Mouse (Mus musculus) liver, adult 2 months (tissue): ENCODE data around the gene A3galt2. TPM values are rescaled to one million over a fixed set of nuclear protein-coding genes. Genes with fewer than 3 reads are reported as not detected.

Experiments used
- DNase-seq: peaks from one replicate; pipeline ENCODE4 v3.0.0-alpha.2; 2011; ENCODE audit warnings: low read depth, low spot score; ENCODE audit errors: extremely low read depth
- H3K27ac ChIP-seq: fragments of 200-500 bp; replicated peaks from 2 replicates; pipeline ENCODE4 v1.5.1; 2012; ENCODE audit warnings: low read depth, mild to moderate bottlenecking, control low read depth, inconsistent platforms, low read length; ENCODE audit not compliant: insufficient read depth
- H3K27me3 ChIP-seq: fragments of 200-500 bp; 2 replicates; pipeline ENCODE4 v1.6.1; 2012; ENCODE audit warnings: mild to moderate bottlenecking, moderate library complexity, low read length, inconsistent platforms; ENCODE audit not compliant: control insufficient read depth, insufficient read depth
- H3K36me3 ChIP-seq: fragments of 200-500 bp; 2 replicates; pipeline ENCODE4 v1.6.1; 2012; ENCODE audit warnings: low read length, inconsistent platforms; ENCODE audit not compliant: control insufficient read depth, insufficient read depth
- H3K4me1 ChIP-seq: fragments of 200-500 bp; 2 replicates; pipeline ENCODE4 v1.6.1; 2011; ENCODE audit warnings: low read length; ENCODE audit not compliant: control insufficient read depth, insufficient read depth
- H3K4me3 ChIP-seq: fragments of 200-500 bp; 2 replicates; pipeline ENCODE4 v1.5.1; 2011; ENCODE audit warnings: low read depth, mild to moderate bottlenecking, control low read depth, low read length, moderate library complexity; ENCODE audit not compliant: insufficient read depth
- H3K79me2 ChIP-seq: fragments of 200-500 bp; 2 replicates; pipeline ENCODE4 v1.6.1; 2012; ENCODE audit warnings: inconsistent platforms, mild to moderate bottlenecking, low read length, moderate library complexity; ENCODE audit not compliant: control insufficient read depth, insufficient read depth
- H3K9ac ChIP-seq: fragments of 200-500 bp; 2 replicates; pipeline ENCODE4 v1.6.1; 2012; ENCODE audit warnings: low read depth, mild to moderate bottlenecking, control low read depth, inconsistent platforms, low read length
- CTCF ChIP-seq: fragments of 200-500 bp; IDR thresholded peaks from 2 replicates; pipeline ENCODE4 v1.5.1; 2011; ENCODE audit warnings: low read depth, low read length, control low read depth
- POLR2A ChIP-seq: fragments of 200-500 bp; IDR thresholded peaks from 2 replicates; pipeline ENCODE4 v1.6.1; 2011; ENCODE audit warnings: low read length, control low read depth; ENCODE audit not compliant: insufficient read depth; ENCODE audit errors: extremely low read depth
- WGBS: fragments of 180-500 bp; shearing (Covaris S2); methylation state at CpG from one replicate; pipeline ENCODE4 v1.1.7; 2018; 5-methylcytosine and 5-hydroxymethylcytosine counted together
- polyA plus RNA-seq: library from polyadenylated mRNA; depleted of rRNA; stranded (reverse); fragments of >200 nt; gene quantifications from 2 replicates; pipeline ENCODE4 v1.2.3, GENCODE M21; 2012
- total RNA-seq: library from RNA; depleted of rRNA; stranded (reverse); fragments of >200 nt; gene quantifications from 2 replicates; pipeline ENCODE4 v1.2.3, GENCODE M21; 2014

A3galt2 gene
- total and polyA plus RNA-seq, 2 experiments: under 0.01 to 0.02 TPM

GRCm38 (mm10) chr4:128710800-128711199, 44.4 kb upstream of the A3galt2 start:
- H3K36me3 ChIP-seq: no peaks in the 10 kb centered on the region
- H3K79me2 ChIP-seq: no peaks in the 10 kb centered on the region
- no peak overlapping the region for H3K4me3 ChIP-seq
- H3K27ac ChIP-seq: no peak overlapping the region
- H3K9ac ChIP-seq: no peak overlapping the region
- H3K4me1 ChIP-seq: no peaks in the 10 kb centered on the region
- WGBS: 79% methylated on average over 9 of the region's 9 CpGs
- H3K27me3 ChIP-seq: no peaks in the 10 kb centered on the region
- TF ChIP-seq POLR2A (no peak), CTCF (no peak)
- no peak for DNase-seq

DNA sequence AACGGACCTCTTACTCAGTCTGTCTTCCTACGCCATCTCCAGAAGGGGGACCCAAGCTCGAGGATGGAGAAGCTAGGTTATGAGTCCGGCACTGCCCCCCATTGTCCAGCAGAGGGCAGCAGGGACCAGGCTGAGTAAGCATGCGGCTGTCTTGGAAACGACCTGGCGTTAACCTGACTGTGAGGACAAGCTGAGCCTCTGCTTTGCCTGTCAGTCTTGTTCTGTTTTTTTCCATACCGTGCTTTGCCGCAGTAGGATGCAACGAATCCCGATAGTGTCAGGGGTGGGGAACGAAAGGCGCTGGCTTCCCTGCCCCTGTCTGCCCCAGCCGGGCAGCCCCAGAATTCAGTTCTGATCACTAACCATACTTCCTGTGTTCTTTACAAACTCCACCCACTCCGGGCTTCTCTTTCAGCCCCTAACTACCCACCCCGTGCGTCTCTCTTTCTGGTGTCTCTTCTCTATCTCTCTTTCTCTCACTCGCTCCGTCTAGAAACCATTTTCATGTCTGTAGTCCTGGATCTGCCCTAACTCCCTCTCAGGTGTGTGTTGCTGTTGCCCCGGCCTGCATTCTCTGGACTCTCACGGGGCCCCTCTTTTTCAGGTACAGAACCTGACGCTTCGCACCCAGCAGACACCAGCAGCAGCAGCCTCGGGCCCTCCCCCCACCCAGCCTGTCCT, 43.6 kb upstream of the A3galt2 start:
- no peaks in the 10 kb centered on the region for H3K36me3 ChIP-seq
- 15% methylated on average over 24 of the region's 24 CpGs for WGBS
- no peaks in the 10 kb centered on the region for H3K79me2 ChIP-seq
- H3K4me1 ChIP-seq: no peaks in the 10 kb centered on the region
- H3K27ac ChIP-seq: no peak overlapping the region
- no peaks in the 10 kb centered on the region for H3K27me3 ChIP-seq
- DNase-seq: peak; percentile 71
- peak overlapping the region; percentile 7; the same call in 1 of the 2 replicates for H3K4me3 ChIP-seq
- H3K9ac ChIP-seq: peak overlapping the region; percentile 2; the same call in 1 of the 2 replicates
- TF ChIP-seq CTCF (peak; percentile 100), POLR2A (no peak)

DNA sequence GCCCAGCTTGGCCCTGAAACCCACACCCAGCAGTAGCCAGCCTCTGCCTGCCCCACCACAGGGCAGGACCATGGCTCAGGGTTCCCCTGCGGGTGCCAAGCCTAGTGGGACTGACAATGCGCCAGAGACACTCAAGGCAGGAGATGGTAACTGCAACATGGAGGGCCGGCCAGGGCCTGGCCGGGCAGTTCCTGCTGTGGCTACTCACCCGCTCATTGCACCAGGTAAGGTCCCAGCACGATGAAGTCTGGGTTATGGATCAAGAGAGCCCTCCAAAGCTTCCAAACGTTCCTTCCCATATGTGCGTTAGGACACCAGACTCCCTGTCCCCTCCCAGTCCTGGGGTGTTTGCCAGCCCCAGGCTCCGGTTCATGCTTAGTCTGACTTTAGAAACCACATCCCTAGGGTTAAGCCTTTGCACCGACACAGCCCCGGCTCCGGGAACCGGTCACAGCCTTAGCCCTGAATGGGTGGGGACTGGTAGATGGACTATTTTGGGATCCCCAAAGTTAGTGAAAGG, 43.0 kb upstream of the A3galt2 start:
- WGBS: 73% methylated on average over 13 of the region's 13 CpGs
- no peak for DNase-seq
- no peaks in the 10 kb centered on the region for H3K79me2 ChIP-seq
- no peaks in the 10 kb centered on the region for H3K27me3 ChIP-seq
- H3K36me3 ChIP-seq: no peaks in the 10 kb centered on the region
- no peak overlapping the region for H3K27ac ChIP-seq
- H3K9ac ChIP-seq: no peak overlapping the region
- H3K4me3 ChIP-seq: no peak overlapping the region
- TF ChIP-seq POLR2A: no peak
- no peak for TF ChIP-seq CTCF
- no peaks in the 10 kb centered on the region for H3K4me1 ChIP-seq

DNA sequence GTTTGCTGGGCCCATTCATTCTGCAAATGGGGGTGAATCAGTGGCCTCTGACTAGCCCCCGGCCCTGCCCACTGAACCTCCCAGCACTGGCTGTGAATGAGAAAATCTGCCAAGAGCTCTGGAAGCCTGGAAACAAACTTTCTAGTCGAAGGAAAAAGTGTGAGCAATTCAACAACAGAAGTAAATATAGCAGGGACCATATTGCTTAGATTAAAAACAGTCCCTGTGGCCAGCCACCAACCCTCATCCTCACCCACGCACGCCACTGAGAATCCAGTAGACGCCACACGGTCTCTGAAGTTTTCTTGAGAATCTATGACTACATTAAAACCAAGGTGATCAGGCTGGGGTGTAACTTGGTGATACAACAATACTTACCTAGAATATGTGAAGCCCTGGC, 42.2 kb upstream of the A3galt2 start:
- Histone ChIP-seq H3K27me3 (no peaks in the 10 kb centered on the region), H3K27ac (no peak overlapping the region), H3K4me1 (no peaks in the 10 kb centered on the region), H3K9ac (no peak overlapping the region), H3K79me2 (no peaks in the 10 kb centered on the region), H3K4me3 (no peak overlapping the region), H3K36me3 (no peaks in the 10 kb centered on the region)
- WGBS: 96% methylated on average over 6 of the region's 6 CpGs
- no peak for DNase-seq
- TF ChIP-seq CTCF: no peak
- no peak for TF ChIP-seq POLR2A

DNA sequence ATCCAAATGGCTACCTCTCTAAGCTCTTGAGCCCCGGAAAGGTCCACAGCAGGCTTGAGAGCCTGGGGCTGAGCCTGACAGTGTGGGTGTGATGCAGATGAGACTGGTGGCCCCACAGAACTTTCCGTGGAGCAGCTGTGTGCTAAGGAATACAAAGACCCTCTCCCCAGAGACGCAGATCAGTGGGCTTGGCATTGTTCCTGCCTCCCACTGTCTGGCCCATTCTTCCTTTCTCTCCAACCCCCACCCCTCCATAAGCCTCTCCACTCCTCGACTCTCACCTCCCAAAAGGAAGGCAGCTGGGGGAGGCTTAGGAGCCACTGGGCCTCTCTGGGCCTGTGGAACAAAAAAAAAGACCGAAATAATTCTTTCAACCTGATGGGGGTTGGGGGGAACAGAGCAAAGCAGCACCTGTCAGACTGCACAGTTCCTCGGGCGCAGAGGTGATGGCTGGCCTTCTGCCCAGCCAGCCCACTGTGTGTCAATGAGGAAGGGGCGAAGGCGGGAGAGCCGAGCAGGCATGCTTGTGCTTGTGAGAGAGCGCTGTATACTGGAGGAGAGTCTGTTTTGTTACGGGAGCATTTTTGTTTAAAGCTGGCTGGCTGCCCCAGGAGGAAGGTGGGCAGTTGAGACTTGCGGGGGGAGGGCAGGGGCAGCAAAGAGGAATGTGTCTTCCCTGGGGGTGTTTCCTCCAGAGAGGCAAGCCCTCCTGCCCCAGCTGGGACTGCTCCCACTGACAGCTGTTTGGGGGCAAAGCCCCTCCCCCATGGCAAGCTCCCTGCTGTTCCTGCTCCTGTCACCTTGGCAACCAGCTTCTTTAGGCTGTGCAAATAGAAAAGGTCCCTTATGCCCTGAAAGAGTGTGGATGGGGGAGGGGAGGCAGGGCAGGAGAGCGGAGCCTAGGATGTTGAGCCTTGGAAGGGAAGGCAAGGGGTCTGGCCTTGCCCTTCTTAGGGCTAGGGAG, 39.6 kb upstream of the A3galt2 start:
- H3K27ac ChIP-seq: no peak overlapping the region
- DNase-seq: no peak
- TF ChIP-seq POLR2A (no peak), CTCF (no peak)
- WGBS: 79% methylated on average over 14 of the region's 14 CpGs
- H3K4me1 ChIP-seq: no peaks in the 10 kb centered on the region
- no peaks in the 10 kb centered on the region for H3K79me2 ChIP-seq
- H3K36me3 ChIP-seq: no peaks in the 10 kb centered on the region
- no peak overlapping the region for H3K4me3 ChIP-seq
- H3K9ac ChIP-seq: no peak overlapping the region
- no peaks in the 10 kb centered on the region for H3K27me3 ChIP-seq

- Histone ChIP-seq H3K27me3 (no peaks in the 10 kb centered on the region), H3K9ac (no peak overlapping the region), H3K4me3 (no peak overlapping the region), H3K79me2 (no peaks in the 10 kb centered on the region), H3K4me1 (no peaks in the 10 kb centered on the region), H3K36me3 (no peaks in the 10 kb centered on the region), H3K27ac (no peak overlapping the region)
- TF ChIP-seq CTCF (no peak), POLR2A (no peak)
- 64% methylated on average over 4 of the region's 4 CpGs for WGBS
- DNase-seq: no peak
These were observed 38.9 kb upstream of the A3galt2 start for GRCm38 (mm10) chr4:128716279-128716678.
